8 mouse cellular contexts compared by ENCODE assay signal in the genomic region with DNA sequence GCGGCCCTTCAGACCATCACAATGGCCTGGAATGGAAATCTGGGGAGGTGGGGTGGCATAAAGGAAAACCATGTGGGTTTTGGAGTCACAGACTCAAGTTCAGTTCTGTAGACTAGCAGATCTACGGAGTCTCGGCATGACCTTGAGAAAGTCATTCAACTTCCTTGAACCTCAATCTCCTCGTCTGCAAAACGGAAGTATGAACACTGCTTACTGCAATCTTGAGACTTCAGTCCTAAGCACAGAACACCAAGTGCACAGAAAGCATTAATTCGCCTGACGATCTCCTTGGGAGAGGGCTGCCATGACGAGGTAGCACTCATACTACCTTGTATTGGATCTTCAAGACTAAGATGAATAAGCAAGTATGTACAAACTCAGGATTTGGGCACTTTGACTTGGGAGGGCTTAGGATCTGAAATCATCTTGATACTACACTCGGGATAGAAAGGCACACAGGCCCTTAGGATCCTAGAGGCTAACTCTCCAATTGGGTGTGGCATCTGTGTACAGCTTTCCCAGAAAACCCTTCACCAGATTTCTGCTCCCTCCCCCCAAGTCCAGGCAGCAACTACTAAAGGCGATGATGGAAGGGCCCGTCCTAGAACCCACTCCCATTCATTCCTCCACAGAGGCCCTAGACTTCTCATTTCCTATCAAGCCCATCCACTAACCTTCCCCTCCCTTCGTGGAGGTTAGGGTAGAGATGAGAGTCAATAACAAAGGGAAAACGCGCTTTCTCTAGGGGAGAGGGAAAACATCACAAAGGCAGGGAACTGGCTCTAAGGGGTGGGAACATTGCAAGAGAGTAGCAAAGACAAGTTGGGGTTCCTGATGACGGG. TPM values are rescaled to one million over a fixed set of nuclear protein-coding genes. Genes with fewer than 3 reads are reported as not detected.
DNase-seq lines count a peak whose midpoint lies in the region; ATAC-seq lines count a peak whose summit lies in the region.

No protein-coding gene starts in this region.

- no peaks in the 10 kb centered on the region for H3K36me3 ChIP-seq in intestine, embryonic 15.5 days
- H3K36me3 ChIP-seq in intestine, embryonic 16.5 days (ENCODE audit: control insufficient read depth, insufficient read depth, low read length), result no peaks in the 10 kb centered on the region
- no peaks in the 10 kb centered on the region for H3K36me3 ChIP-seq in hindbrain, embryonic 10.5 days
- no peaks in the 10 kb centered on the region for H3K36me3 ChIP-seq in midbrain, embryonic 16.5 days (ENCODE audit: control insufficient read depth, insufficient read depth, low read length)

- peak; percentile 75 for DNase-seq in brain, adult 2 months (ENCODE audit: low read depth, low spot score)
- no peak for DNase-seq in hindbrain, embryonic 10.5 days (ENCODE audit: low spot score)
- no peak for DNase-seq in natural killer cell, adult 2 months (ENCODE audit: low spot score in 2 of 2)
- DNase-seq in layer of hippocampus, adult 9-11 months, result no peak
- DNase-seq in adipocyte (ENCODE audit: low spot score), result no peak

- ATAC-seq in intestine, embryonic 15.5 days, result no peak
- no peak for ATAC-seq in intestine, embryonic 16.5 days
- ATAC-seq in midbrain, embryonic 16.5 days, result no peak; the same call in 1 of the 2 replicates

- H3K4me3 ChIP-seq in intestine, embryonic 15.5 days (replicated peaks), result peak overlapping the region; percentile 44
- no peak overlapping the region for H3K4me3 ChIP-seq in intestine, embryonic 16.5 days (ENCODE audit: low read length)
- H3K4me3 ChIP-seq in hindbrain, embryonic 10.5 days, result peak overlapping the region; percentile 63
- peak overlapping the region; percentile 57 for H3K4me3 ChIP-seq in midbrain, embryonic 16.5 days (ENCODE audit: low read depth, low read length)

- no peak overlapping the region for H3K27ac ChIP-seq in intestine, embryonic 15.5 days
- H3K27ac ChIP-seq in intestine, embryonic 16.5 days (ENCODE audit: low read length), result no peak overlapping the region
- peak overlapping the region; percentile 85 for H3K27ac ChIP-seq in hindbrain, embryonic 10.5 days
- H3K27ac ChIP-seq in midbrain, embryonic 16.5 days (ENCODE audit: low read length), result peak overlapping the region; percentile 85

- H3K4me1 ChIP-seq in intestine, embryonic 15.5 days (replicated peaks), result peaks cover 7% of the 10 kb centered on the region; the same call in 1 of the 2 replicates
- H3K4me1 ChIP-seq in intestine, embryonic 16.5 days (ENCODE audit: control insufficient read depth, insufficient read depth, low read length), result peaks cover 5% of the 10 kb centered on the region; the same call in 1 of the 2 replicates
- peaks cover 60% of the 10 kb centered on the region for H3K4me1 ChIP-seq in hindbrain, embryonic 10.5 days (replicated peaks)
- peaks cover 42% of the 10 kb centered on the region for H3K4me1 ChIP-seq in midbrain, embryonic 16.5 days (ENCODE audit: control insufficient read depth, insufficient read depth, low read length)

- H3K9me3 ChIP-seq in intestine, embryonic 15.5 days, result no peaks in the 10 kb centered on the region
- no peaks in the 10 kb centered on the region for H3K9me3 ChIP-seq in intestine, embryonic 16.5 days (ENCODE audit: control insufficient read depth, low read length)
- H3K9me3 ChIP-seq in hindbrain, embryonic 10.5 days, result no peaks in the 10 kb centered on the region
- no peaks in the 10 kb centered on the region for H3K9me3 ChIP-seq in midbrain, embryonic 16.5 days (replicated peaks; ENCODE audit: control insufficient read depth, low read length, poor library complexity, severe bottlenecking)

- WGBS in intestine, embryonic 15.5 days, result 69% methylated on average over 15 of the region's 15 CpGs
- WGBS in intestine, embryonic 16.5 days, result 68% methylated on average over 15 of the region's 15 CpGs
- 64% methylated on average over 15 of the region's 15 CpGs for WGBS in hindbrain, embryonic 10.5 days
- 56% methylated on average over 15 of the region's 15 CpGs for WGBS in midbrain, embryonic 16.5 days

- no peak overlapping the region; the same call in 1 of the 2 replicates for H3K9ac ChIP-seq in intestine, embryonic 15.5 days
- H3K9ac ChIP-seq in intestine, embryonic 16.5 days (ENCODE audit: low read depth, low read length), result no peak overlapping the region
- H3K9ac ChIP-seq in midbrain, embryonic 16.5 days (ENCODE audit: low read depth, low read length), result peak overlapping the region; percentile 76

- peak overlapping the region; percentile 96 for H3K4me2 ChIP-seq in intestine, embryonic 15.5 days (replicated peaks)
- H3K4me2 ChIP-seq in intestine, embryonic 16.5 days (ENCODE audit: low read depth, low read length), result no peak overlapping the region
- H3K4me2 ChIP-seq in midbrain, embryonic 16.5 days (ENCODE audit: low read length), result peak overlapping the region; percentile 93

- H3K27me3 ChIP-seq in intestine, embryonic 15.5 days (replicated peaks), result peaks cover 18% of the 10 kb centered on the region
- H3K27me3 ChIP-seq in intestine, embryonic 16.5 days (replicated peaks; ENCODE audit: control insufficient read depth, insufficient read depth, low read length), result peaks cover 5% of the 10 kb centered on the region
- peaks cover 42% of the 10 kb centered on the region for H3K27me3 ChIP-seq in hindbrain, embryonic 10.5 days (ENCODE audit: insufficient read depth, poor library complexity, severe bottlenecking)
- no peaks in the 10 kb centered on the region for H3K27me3 ChIP-seq in midbrain, embryonic 16.5 days (ENCODE audit: control insufficient read depth, insufficient read depth, low read depth, low read length)

RNA-seq across cellular contexts. Expression of gene Kif5a, which starts 1.2 kb away (rescaled TPM):
- polyA plus RNA-seq in intestine, embryonic 15.5 days (2015; fragmentation: Nextera tagmentation; extraction: Ambion mirVana), result 5.9 and 6.4 TPM in 2 replicates
- 5.2 and 5.3 TPM in 2 replicates for polyA plus RNA-seq in intestine, embryonic 16.5 days (2015; fragmentation: Nextera tagmentation; extraction: Ambion mirVana)
- 24.4 and 39.4 TPM in 2 replicates for polyA plus RNA-seq in hindbrain, embryonic 10.5 days (2016; fragmentation: Nextera tagmentation; extraction: Ambion mirVana)
- polyA plus RNA-seq in midbrain, embryonic 16.5 days (2015; fragmentation: Nextera tagmentation; extraction: Ambion mirVana), result 113 and 120 TPM in 2 replicates

RNA-seq across cellular contexts. Expression of gene Dctn2, which starts 4.2 kb away (rescaled TPM):
- 150 and 154 TPM in 2 replicates for polyA plus RNA-seq in intestine, embryonic 15.5 days (2015; fragmentation: Nextera tagmentation; extraction: Ambion mirVana)
- 162 and 170 TPM in 2 replicates for polyA plus RNA-seq in intestine, embryonic 16.5 days (2015; fragmentation: Nextera tagmentation; extraction: Ambion mirVana)
- 222 and 255 TPM in 2 replicates for polyA plus RNA-seq in hindbrain, embryonic 10.5 days (2016; fragmentation: Nextera tagmentation; extraction: Ambion mirVana)
- 332 and 345 TPM in 2 replicates for polyA plus RNA-seq in midbrain, embryonic 16.5 days (2015; fragmentation: Nextera tagmentation; extraction: Ambion mirVana)

RNA-seq across cellular contexts. Expression of gene Mbd6, which starts 26.9 kb away (rescaled TPM):
- polyA plus RNA-seq in intestine, embryonic 15.5 days (2015; fragmentation: Nextera tagmentation; extraction: Ambion mirVana), result 13.1 and 15.7 TPM in 2 replicates
- 9.9 and 11.1 TPM in 2 replicates for polyA plus RNA-seq in intestine, embryonic 16.5 days (2015; fragmentation: Nextera tagmentation; extraction: Ambion mirVana)
- 12.8 and 16.3 TPM in 2 replicates for polyA plus RNA-seq in hindbrain, embryonic 10.5 days (2016; fragmentation: Nextera tagmentation; extraction: Ambion mirVana)
- 12.6 and 15.3 TPM in 2 replicates for polyA plus RNA-seq in midbrain, embryonic 16.5 days (2015; fragmentation: Nextera tagmentation; extraction: Ambion mirVana)

RNA-seq across cellular contexts. Expression of gene Mars, which starts 49.7 kb away (rescaled TPM):
- polyA plus RNA-seq in intestine, embryonic 15.5 days (2015; fragmentation: Nextera tagmentation; extraction: Ambion mirVana), result 113 and 129 TPM in 2 replicates
- 96.8 and 108 TPM in 2 replicates for polyA plus RNA-seq in intestine, embryonic 16.5 days (2015; fragmentation: Nextera tagmentation; extraction: Ambion mirVana)
- 171 and 174 TPM in 2 replicates for polyA plus RNA-seq in hindbrain, embryonic 10.5 days (2016; fragmentation: Nextera tagmentation; extraction: Ambion mirVana)
- 123 and 128 TPM in 2 replicates for polyA plus RNA-seq in midbrain, embryonic 16.5 days (2015; fragmentation: Nextera tagmentation; extraction: Ambion mirVana)

RNA-seq across cellular contexts. Expression of gene Pip4k2c, which starts 50.5 kb away (rescaled TPM):
- polyA plus RNA-seq in intestine, embryonic 15.5 days (2015; fragmentation: Nextera tagmentation; extraction: Ambion mirVana), result 33.7 and 35.0 TPM in 2 replicates
- polyA plus RNA-seq in intestine, embryonic 16.5 days (2015; fragmentation: Nextera tagmentation; extraction: Ambion mirVana), result 40.3 and 44.5 TPM in 2 replicates
- 17.9 and 21.9 TPM in 2 replicates for polyA plus RNA-seq in hindbrain, embryonic 10.5 days (2016; fragmentation: Nextera tagmentation; extraction: Ambion mirVana)
- 16.9 and 18.4 TPM in 2 replicates for polyA plus RNA-seq in midbrain, embryonic 16.5 days (2015; fragmentation: Nextera tagmentation; extraction: Ambion mirVana)

Comparison
In these comparisons a context has a peak if more than half of its experiments do, and no peak if none do; other contexts are left out.
1. H3K27ac ChIP-seq: peak in hindbrain, embryonic 10.5 days (single experiment) and midbrain, embryonic 16.5 days (single experiment); none in intestine, embryonic 15.5 days (single experiment) and intestine, embryonic 16.5 days (single experiment).